Mouse (Mus musculus) ovary, postnatal 36 days (tissue): ENCODE data around the gene Glt6d1.
"Not testable (repeated sequence)": the region's sequence is repeated elsewhere in the genome, so short reads cannot be mapped to it uniquely, and the experiment has no call there.

ENCODE experiments used
- DNase-seq: peaks from one replicate; pipeline ENCODE4 v3.0.0; 2022; ENCODE audit warnings: low spot score, mixed read lengths

Glt6d1 gene

DNA sequence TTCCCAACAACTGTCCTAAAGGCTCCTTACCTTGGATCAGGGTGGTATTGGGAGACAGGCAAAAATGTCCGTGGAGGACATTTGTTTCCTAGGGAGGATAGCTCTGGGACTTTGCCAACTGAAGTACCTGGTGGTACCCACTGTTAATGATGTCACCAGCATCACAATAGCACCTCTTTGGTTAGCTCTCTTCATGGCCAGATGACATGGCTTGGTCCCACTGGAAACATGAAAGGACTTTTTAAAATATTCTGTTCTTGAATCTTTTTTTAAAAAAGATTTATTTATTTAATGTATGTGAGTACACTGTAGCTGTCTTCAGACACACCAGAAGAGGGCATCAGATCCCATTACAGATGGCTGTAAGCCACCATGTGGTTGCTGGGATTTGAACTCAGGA is at the start of gene Glt6d1:
Gene Glt6d1 (minus strand): TSS at position 101 of the 400 bp plus-strand sequence.
- not testable (repeated sequence) for DNase-seq

DNA sequence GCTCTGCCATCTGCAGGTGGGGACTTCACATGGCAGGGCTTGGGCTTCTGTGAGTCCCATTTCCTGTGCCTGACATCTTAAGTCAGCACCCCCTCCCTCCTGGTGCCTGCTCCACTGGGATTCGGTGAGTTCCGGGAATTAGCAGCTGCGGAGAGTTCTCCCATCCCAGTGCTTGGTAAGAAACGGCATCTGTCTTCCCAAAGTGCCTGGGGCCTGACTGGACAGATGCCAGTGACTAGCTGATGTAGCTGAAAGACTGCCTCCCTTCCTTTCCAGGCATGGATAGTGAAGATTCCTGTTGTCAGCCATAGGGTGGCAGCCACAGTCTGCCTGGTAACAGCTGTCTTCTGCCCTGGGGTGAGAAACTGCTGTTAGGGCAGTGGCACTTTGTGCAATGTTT is 49.8 kb upstream of the Glt6d1 start:
- no peak for DNase-seq

GRCm38 (mm10) chr2:25864230-25864629 is 48.6 kb upstream of the Glt6d1 start:
- no peak for DNase-seq

GRCm38 (mm10) chr2:25863337-25864131 is 47.9 kb upstream of the Glt6d1 start, which contains the start of gene Kcnt1:
Kcnt1 (plus strand) TSS chr2:25863734.
- peak; percentile 87 for DNase-seq

- DNase-seq = no peak
Measured at GRCm38 (mm10) chr2:25862696-25863270, 47.1 kb upstream of the Glt6d1 start.

- no peak for DNase-seq
Measured at GRCm38 (mm10) chr2:25862038-25862437, 46.4 kb upstream of the Glt6d1 start.

- no peak for DNase-seq
Measured at GRCm38 (mm10) chr2:25859891-25860290, 44.2 kb upstream of the Glt6d1 start.

DNA sequence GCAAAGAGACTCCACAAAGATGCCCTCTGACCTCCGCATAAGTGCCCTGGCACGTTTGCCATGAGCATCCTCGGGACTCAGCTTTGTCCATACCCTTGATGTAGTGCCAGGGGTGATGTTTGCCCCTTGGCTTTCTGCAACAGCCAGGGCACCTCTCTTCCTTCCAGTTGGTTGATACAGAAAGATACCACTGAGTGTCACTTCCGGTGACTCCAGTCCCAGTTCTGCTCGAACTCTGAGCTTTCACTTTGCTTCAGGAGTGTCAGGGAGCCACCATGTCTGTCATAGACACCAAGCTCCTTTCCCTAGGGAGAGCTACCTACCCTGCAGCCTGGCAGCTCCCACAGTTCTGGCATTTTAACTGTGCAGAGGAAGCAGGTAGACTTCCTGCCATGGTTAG is 38.4 kb upstream of the Glt6d1 start:
- DNase-seq = no peak

- DNase-seq = peak; percentile 42
Measured at GRCm38 (mm10) chr2:25852626-25853025, 37.0 kb upstream of the Glt6d1 start.

- peak; percentile 67 for DNase-seq
Measured at GRCm38 (mm10) chr2:25850330-25850729, 34.7 kb upstream of the Glt6d1 start.

DNA sequence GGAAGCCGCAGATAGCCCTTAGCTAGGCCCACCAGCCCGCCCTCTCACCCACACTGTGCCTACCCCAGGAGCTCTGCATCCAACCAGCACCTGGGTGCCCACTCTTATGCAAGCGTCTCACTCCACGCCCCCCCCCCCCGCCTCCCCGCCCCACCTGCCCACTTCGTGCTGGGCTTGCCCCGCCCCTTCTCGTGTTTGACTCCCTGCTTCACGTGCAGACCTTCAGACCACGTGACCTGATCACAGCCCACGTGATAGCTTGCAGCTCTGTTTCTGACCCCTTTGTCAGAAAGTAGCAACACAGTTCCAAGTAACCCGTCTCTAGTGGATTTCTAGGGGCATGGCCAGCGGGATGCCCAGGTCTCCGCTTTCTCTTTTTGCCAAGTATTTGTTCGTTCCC is 31.6 kb upstream of the Glt6d1 start, which contains the start of gene Sohlh1:
Gene Sohlh1 (minus strand): TSS at position 23 of the 400 bp plus-strand sequence.
- DNase-seq = no peak

DNA sequence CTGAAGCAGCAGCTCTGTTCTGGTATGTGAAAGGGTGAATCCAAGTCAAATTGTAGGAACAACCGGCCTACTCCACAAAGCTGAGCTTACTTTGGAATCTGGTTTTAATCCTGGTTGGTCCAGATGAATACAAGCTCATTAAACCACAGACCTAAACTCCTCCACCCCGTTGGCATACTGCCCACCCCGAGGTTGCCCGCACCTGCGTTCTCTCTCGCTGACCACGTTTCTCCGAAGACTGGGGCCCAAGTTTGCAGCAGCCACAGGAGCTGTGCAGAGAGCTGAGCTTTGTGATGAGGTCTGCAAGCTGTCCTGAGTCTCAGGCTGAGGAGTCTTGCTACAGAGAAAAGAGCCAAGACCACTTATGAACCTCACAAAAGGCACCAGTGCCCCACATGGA is 30.9 kb upstream of the Glt6d1 start:
- no peak for DNase-seq

- DNase-seq = no peak
Measured at GRCm38 (mm10) chr2:25844097-25844496, 28.4 kb upstream of the Glt6d1 start.

GRCm38 (mm10) chr2:25842758-25843157 is 27.1 kb upstream of the Glt6d1 start:
- no peak for DNase-seq

DNA sequence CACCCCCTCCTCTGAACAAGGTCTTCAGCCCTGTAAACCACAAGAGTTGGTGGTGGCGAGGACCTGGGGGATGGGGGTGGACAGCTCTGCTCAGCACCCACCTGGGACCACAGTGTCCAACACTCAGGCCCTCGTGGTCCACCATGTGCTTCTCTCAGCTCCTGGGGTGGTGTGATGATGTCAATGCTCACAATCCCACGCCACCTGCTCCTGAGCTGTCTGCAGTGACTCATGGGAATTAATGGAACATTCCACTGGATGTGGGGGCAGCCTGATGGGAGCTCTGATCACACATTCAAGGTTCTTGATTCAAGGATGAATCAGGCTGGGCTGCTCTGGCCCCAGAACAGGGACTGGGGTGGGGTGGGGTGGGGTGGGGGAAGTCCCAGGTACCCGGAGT is 26.5 kb upstream of the Glt6d1 start:
- no peak for DNase-seq

GRCm38 (mm10) chr2:25836291-25836690 is 20.6 kb upstream of the Glt6d1 start:
- DNase-seq = peak; percentile 67

DNA sequence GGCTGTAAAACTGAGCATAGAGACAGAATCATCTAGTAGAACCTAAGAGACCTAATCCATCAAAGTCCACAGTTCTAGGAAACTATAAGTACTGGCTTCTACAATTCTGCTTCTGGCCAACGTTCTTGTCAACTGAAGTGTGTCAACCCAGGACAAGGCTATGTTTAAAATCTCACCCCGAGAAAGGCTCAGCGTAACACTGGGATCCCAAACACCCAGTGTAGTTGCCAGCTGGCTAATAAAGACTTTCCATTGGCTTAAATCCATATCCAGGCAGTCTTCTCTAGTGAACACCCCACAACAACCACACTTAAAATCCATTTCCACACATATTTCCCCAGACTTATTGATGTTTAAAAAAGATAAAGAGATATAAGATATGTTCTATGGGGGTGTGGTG is 15.1 kb upstream of the Glt6d1 start:
- DNase-seq = no peak

DNA sequence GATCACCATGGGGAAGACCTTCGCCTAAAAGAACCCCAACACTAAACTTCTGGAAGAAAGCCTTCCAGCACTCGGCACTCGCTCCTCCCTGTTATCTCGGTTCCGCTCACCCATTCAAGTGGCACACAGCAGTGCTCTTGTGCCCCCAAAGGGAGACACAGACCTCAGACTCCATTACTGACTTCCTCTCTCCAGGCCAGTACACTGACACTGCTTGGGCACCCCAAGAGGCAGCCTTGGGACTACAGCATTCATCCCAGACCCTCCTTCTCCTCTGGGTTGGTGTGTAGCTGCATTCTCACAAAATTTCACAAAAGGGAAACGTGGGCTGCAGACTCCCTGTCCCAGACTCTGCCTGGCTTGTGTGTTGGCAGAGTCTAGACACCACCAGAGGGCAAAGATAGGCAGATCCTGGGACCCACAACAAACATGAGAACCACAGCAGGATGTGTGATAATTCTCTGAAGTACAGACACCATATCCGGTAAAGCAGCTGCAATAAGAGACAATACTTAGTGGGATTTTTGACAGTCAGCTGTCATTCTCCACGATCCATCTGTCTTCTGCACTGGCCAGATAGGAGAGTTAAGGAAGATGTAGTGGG is 12.8 kb upstream of the Glt6d1 start:
- no peak for DNase-seq

DNA sequence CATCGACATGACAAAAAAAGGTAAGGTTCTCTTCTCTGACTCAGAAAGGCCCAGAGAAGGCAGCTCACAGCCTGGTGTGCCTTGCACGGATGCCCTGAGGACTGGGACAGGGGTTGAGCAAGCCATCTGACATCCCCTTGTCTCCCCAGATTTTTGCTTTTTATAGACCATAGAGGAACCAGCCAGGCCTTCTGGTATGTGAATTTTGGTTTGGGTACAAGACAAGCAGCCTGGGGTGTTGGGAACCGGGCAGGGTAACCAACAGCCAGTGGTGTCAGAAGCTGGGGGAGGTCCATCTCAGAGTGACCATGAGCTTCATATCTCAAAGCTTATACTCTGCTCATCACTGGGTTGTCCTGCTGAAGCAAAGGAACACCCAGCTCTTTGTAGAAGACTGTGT is 9.1 kb upstream of the Glt6d1 start:
- DNase-seq = no peak

- no peak for DNase-seq
Measured at GRCm38 (mm10) chr2:25822806-25823205, 7.2 kb upstream of the Glt6d1 start, which contains the start of gene Lcn9. Lcn9 (plus strand) TSS chr2:25823153.

DNA sequence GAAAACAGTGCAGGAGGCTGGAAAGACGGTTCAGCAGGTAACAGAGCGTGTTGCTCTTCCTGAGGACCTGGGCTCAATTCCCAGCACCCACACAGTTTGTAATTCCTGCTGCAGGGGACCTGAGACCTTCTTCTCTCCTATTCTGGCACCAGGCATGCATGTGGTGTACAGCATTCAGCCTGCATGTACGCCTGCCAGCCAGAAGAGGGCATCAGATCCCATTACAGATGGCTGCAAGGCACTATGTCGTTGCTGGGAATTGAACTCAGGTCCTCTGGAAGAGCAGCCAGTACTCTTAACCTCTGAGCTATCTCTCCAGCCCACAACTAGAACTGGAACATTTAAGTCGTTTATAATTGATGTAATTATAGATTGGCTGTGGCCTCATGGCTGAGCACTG is 2.3 kb downstream of the Glt6d1 start:
- no peak for DNase-seq

- DNase-seq = no peak
Measured at GRCm38 (mm10) chr2:25811711-25812110, 3.9 kb downstream of the Glt6d1 start.

GRCm38 (mm10) chr2:25798065-25798464 is 17.6 kb downstream of the Glt6d1 start:
- no peak for DNase-seq
